Mouse (Mus musculus) lung, embryonic 14.5 days (tissue): Measurements from ENCODE around the gene Nat14. TPM values are rescaled to one million over a fixed set of nuclear protein-coding genes. Genes with fewer than 3 reads are reported as not detected.
A peak's percentile ranks its signal among the peaks of the same experiment; 100 is the strongest.

ENCODE experiments used
- ATAC-seq: fragments of 200-750 bp; cut with Nextera tagmentation; 2 replicates; pipeline ENCODE4 v1.8.0; 2017; ENCODE audit warnings: mild to moderate bottlenecking, moderate TSS enrichment, moderate library complexity; ENCODE audit not compliant: insufficient read depth
- DNase-seq: peaks from one replicate; pipeline ENCODE4 v3.0.0-alpha.2; 2015
- H3K27ac ChIP-seq: fragments of 300-500 bp; sonication (generic); 2 replicates; pipeline ENCODE4 v1.5.1; 2014; ENCODE audit warnings: low read depth, mild to moderate bottlenecking, moderate library complexity
- H3K27me3 ChIP-seq: fragments of 300-500 bp; sonication (generic); 2 replicates; pipeline ENCODE4 v1.6.1; 2014; ENCODE audit warnings: low read length, control low read depth; ENCODE audit not compliant: insufficient read depth
- H3K36me3 ChIP-seq: fragments of 300-500 bp; sonication (generic); 2 replicates; pipeline ENCODE4 v1.6.1; 2014; ENCODE audit warnings: control low read depth; ENCODE audit not compliant: insufficient read depth
- H3K4me1 ChIP-seq: fragments of 300-500 bp; sonication (generic); 2 replicates; pipeline ENCODE4 v1.6.1; 2014; ENCODE audit warnings: antibody characterized with exemption, control low read depth; ENCODE audit not compliant: insufficient read depth
- H3K4me2 ChIP-seq: fragments of 300-500 bp; sonication (generic); 2 replicates; pipeline ENCODE4 v1.6.1; 2014; ENCODE audit warnings: mild to moderate bottlenecking
- H3K4me3 ChIP-seq: fragments of 300-500 bp; sonication (generic); 2 replicates; pipeline ENCODE4 v1.5.1; 2014; ENCODE audit warnings: low read depth, low read length
- H3K9ac ChIP-seq: fragments of 300-500 bp; sonication (generic); 2 replicates; pipeline ENCODE4 v1.6.1; 2014
- H3K9me3 ChIP-seq: fragments of 300-500 bp; sonication (generic); 2 replicates; pipeline ENCODE4 v1.6.1; 2016; ENCODE audit warnings: low read depth, low read length, control low read depth
- CTCF ChIP-seq: IDR thresholded peaks from 2 replicates; pipeline ENCODE4 v1.5.1; 2016; ENCODE audit warnings: antibody characterized with exemption, low read depth
- WGBS: fragments of 180-500 bp; shearing (Covaris S2); extraction: QIAGEN DNeasy Blood & Tissue Kit; methylation state at CpG from one replicate; pipeline ENCODE4 v1.1.7; 2014; 5-methylcytosine and 5-hydroxymethylcytosine counted together
- polyA plus RNA-seq: library from polyadenylated mRNA; unstranded; fragments of >200 nt; fragmentation: Nextera tagmentation; extraction: Ambion mirVana; gene quantifications from 2 replicates; pipeline ENCODE4 v1.2.1, GENCODE M21; 2014

Nat14 gene
- polyA plus RNA-seq, 1 experiment from 2014 or later, result 2.3 TPM

GRCm38 (mm10) chr7:4947855-4948254 lies 26.0 kb downstream of the Nat14 start:
- H3K4me1 ChIP-seq, result no peaks in the 10 kb centered on the region
- 40% methylated on average over 2 of the region's 2 CpGs for WGBS
- ATAC-seq (no peak), DNase-seq (no peak)
- H3K27ac ChIP-seq, result no peak overlapping the region
- no peaks in the 10 kb centered on the region for H3K27me3 ChIP-seq
- no peak overlapping the region for H3K4me3 ChIP-seq
- H3K4me2 ChIP-seq, result no peak overlapping the region
- H3K9me3 ChIP-seq, result no peaks in the 10 kb centered on the region
- TF ChIP-seq CTCF, result no peak
- H3K9ac ChIP-seq, result no peak overlapping the region
- no peaks in the 10 kb centered on the region for H3K36me3 ChIP-seq

- no peak for TF ChIP-seq CTCF
- ATAC-seq, result no peak
- Histone ChIP-seq H3K4me2 (no peak overlapping the region), H3K4me3 (no peak overlapping the region), H3K27ac (no peak overlapping the region), H3K27me3 (no peaks in the 10 kb centered on the region), H3K9ac (no peak overlapping the region), H3K9me3 (no peaks in the 10 kb centered on the region), H3K4me1 (0 out of 2 replicates have a peak, but pooled peaks cover 1% of the 10 kb centered on the region), H3K36me3 (no peaks in the 10 kb centered on the region)
- 22% methylated on average over 6 of the region's 6 CpGs for WGBS
- no peak for DNase-seq
Measured at GRCm38 (mm10) chr7:4948386-4948785, 26.6 kb downstream of the Nat14 start.

- ATAC-seq (no peak), DNase-seq (no peak)
- Histone ChIP-seq H3K4me3 (no peak overlapping the region), H3K9ac (no peak overlapping the region), H3K9me3 (no peaks in the 10 kb centered on the region), H3K27ac (no peak overlapping the region), H3K4me1 (peaks cover 8% of the 10 kb centered on the region; the same call in 1 of the 2 replicates), H3K27me3 (no peaks in the 10 kb centered on the region), H3K4me2 (no peak overlapping the region), H3K36me3 (no peaks in the 10 kb centered on the region)
- 82% methylated on average over 19 of the region's 19 CpGs for WGBS
- no peak for TF ChIP-seq CTCF
Measured at GRCm38 (mm10) chr7:4950561-4951342, 28.9 kb downstream of the Nat14 start.

- H3K27ac ChIP-seq, result no peak overlapping the region
Measured at GRCm38 (mm10) chr7:4953815-4954445, 32.1 kb downstream of the Nat14 start.

GRCm38 (mm10) chr7:4957361-4957760 lies 35.5 kb downstream of the Nat14 start:
- H3K4me2 ChIP-seq, result no peak overlapping the region
- H3K27me3 ChIP-seq, result no peaks in the 10 kb centered on the region
- H3K9ac ChIP-seq, result no peak overlapping the region
- no peak overlapping the region for H3K27ac ChIP-seq
- 78% methylated on average over 10 of the region's 10 CpGs for WGBS
- H3K4me3 ChIP-seq, result no peak overlapping the region
- H3K4me1 ChIP-seq, result peaks cover 8% of the 10 kb centered on the region; the same call in 1 of the 2 replicates
- DNase-seq (no peak), ATAC-seq (no peak)
- H3K9me3 ChIP-seq, result no peaks in the 10 kb centered on the region
- TF ChIP-seq CTCF, result no peak
- H3K36me3 ChIP-seq, result no peaks in the 10 kb centered on the region

More at GRCm38 (mm10) chr7:4953815-4954445, 32.1 kb downstream of the Nat14 start:
- WGBS, result 9% methylated on average over 10 of the region's 10 CpGs
- H3K4me1 ChIP-seq, result peaks cover 8% of the 10 kb centered on the region; the same call in 1 of the 2 replicates
- DNase-seq, result peak; percentile 76
- H3K27me3 ChIP-seq, result no peaks in the 10 kb centered on the region
- no peak overlapping the region; the same call in 1 of the 2 replicates for H3K9ac ChIP-seq
- no peak overlapping the region for H3K4me2 ChIP-seq
- H3K36me3 ChIP-seq, result no peaks in the 10 kb centered on the region
- H3K9me3 ChIP-seq, result no peaks in the 10 kb centered on the region
- no peak overlapping the region for H3K4me3 ChIP-seq
- peak; percentile 85 for ATAC-seq
- no peak for TF ChIP-seq CTCF

- no peak overlapping the region for H3K4me2 ChIP-seq
- H3K27me3 ChIP-seq, result no peaks in the 10 kb centered on the region
- no peak overlapping the region for H3K9ac ChIP-seq
- no peak for TF ChIP-seq CTCF
- DNase-seq (no peak), ATAC-seq (peak; percentile 41; the same call in 1 of the 2 replicates)
- no peaks in the 10 kb centered on the region for H3K36me3 ChIP-seq
- 68% methylated on average over 5 of the region's 5 CpGs for WGBS
- H3K4me1 ChIP-seq, result no peaks in the 10 kb centered on the region
- no peak overlapping the region for H3K4me3 ChIP-seq
- no peak overlapping the region for H3K27ac ChIP-seq
- H3K9me3 ChIP-seq, result no peaks in the 10 kb centered on the region
Measured at GRCm38 (mm10) chr7:4963527-4963926, 41.7 kb downstream of the Nat14 start.

- Histone ChIP-seq H3K9ac (no peak within 1 kb of the TSS), H3K4me1 (no peaks in the 10 kb centered on the region), H3K9me3 (no peaks in the 10 kb centered on the region), H3K27ac (no peak within 1 kb of the TSS), H3K4me3 (no peak within 1 kb of the TSS), H3K4me2 (peak within 1 kb of the TSS; percentile 32; the same call in 1 of the 2 replicates), H3K27me3 (no peaks in the 10 kb centered on the region), H3K36me3 (no peaks in the 10 kb centered on the region)
- peak; percentile 79 for TF ChIP-seq CTCF
- WGBS, result 4% methylated on average over 10 of the region's 10 CpGs
- peak; percentile 89 for DNase-seq
- ATAC-seq, result peak; percentile 89
Measured at GRCm38 (mm10) chr7:4964272-4964671, 42.4 kb downstream of the Nat14 start, which contains the start of gene Sbk2. Gene Sbk2 (minus strand): TSS chr7:4964406.
